Mouse (Mus musculus) CH12.LX (cell line): ENCODE results near the gene Mt1. TPM values are rescaled to one million over a fixed set of nuclear protein-coding genes. Genes with fewer than 3 reads are reported as not detected.

Source experiments
- DNase-seq: peaks from one replicate; pipeline ENCODE4 v3.0.0-alpha.2; 2013; ENCODE audit errors: extremely low read depth
- H3K27ac ChIP-seq: 2 replicates; pipeline ENCODE4 v1.5.1; 2012; ENCODE audit warnings: low read depth, mild to moderate bottlenecking, control low read depth, moderate library complexity; ENCODE audit not compliant: insufficient read depth
- H3K27me3 ChIP-seq: replicated peaks from 2 replicates; pipeline ENCODE3; 2012; ENCODE audit warnings: inconsistent platforms
- H3K36me3 ChIP-seq, 2 experiments: replicated peaks in 1 of 2; 2 replicates each; pipeline versions ENCODE3 to v1.6.1; 2012; ENCODE audit warnings: inconsistent platforms in 1 of 2, low read length in 1 of 2, mild to moderate bottlenecking in 1 of 2, mixed read lengths in 1 of 2, moderate library complexity in 1 of 2; ENCODE audit not compliant: control insufficient read depth in 1 of 2, insufficient read depth in 1 of 2
- H3K4me1 ChIP-seq, 2 experiments: 2 replicates each; pipeline ENCODE4 v1.6.1; 2012; ENCODE audit warnings: inconsistent platforms in 1 of 2, moderate library complexity in 1 of 2; ENCODE audit not compliant: insufficient read depth in 2 of 2, control insufficient read depth in 1 of 2
- H3K4me2 ChIP-seq: 2 replicates; pipeline ENCODE4 v1.6.1; 2012; ENCODE audit warnings: low read depth, mild to moderate bottlenecking, control low read depth; ENCODE audit not compliant: poor library complexity, insufficient read depth, severe bottlenecking
- H3K4me3 ChIP-seq, 3 experiments: fragments of 150-350 bp in 1 of 3; sonication (generic) in 1 of 3; replicated peaks in 1 of 3; 2 replicates each; pipeline versions ENCODE3 to v1.5.1; 2011 to 2012; ENCODE audit warnings: low read depth in 2 of 3, low read length in 2 of 3, mild to moderate bottlenecking in 2 of 3, moderate library complexity in 2 of 3, control low read depth in 1 of 3, improper control_type of control experiment in 1 of 3, inconsistent platforms in 1 of 3, mixed read lengths in 1 of 3; ENCODE audit not compliant: poor library complexity in 1 of 3
- H3K79me2 ChIP-seq: replicated peaks from 2 replicates; pipeline ENCODE4 v1.6.1; 2012; ENCODE audit warnings: mild to moderate bottlenecking, moderate library complexity; ENCODE audit not compliant: control insufficient read depth, poor library complexity, insufficient read depth, severe bottlenecking; ENCODE audit errors: extremely low read depth
- H3K9ac ChIP-seq: 2 replicates; pipeline ENCODE4 v1.6.1; 2012; ENCODE audit warnings: low read depth, mild to moderate bottlenecking, control low read depth, moderate library complexity; ENCODE audit not compliant: insufficient read depth
- H3K9me3 ChIP-seq: replicated peaks from 2 replicates; pipeline ENCODE3; 2012; ENCODE audit warnings: low read length, inconsistent platforms, mixed read lengths
- BHLHE40 ChIP-seq: IDR thresholded peaks from 2 replicates; pipeline ENCODE4 v1.6.1; 2011; ENCODE audit warnings: mild to moderate bottlenecking, low read depth, low read length, improper control_type of control experiment
- CHD2 ChIP-seq: IDR thresholded peaks from 2 replicates; pipeline ENCODE4 v1.6.1; 2011; ENCODE audit warnings: low read length, improper control_type of control experiment
- CTCF ChIP-seq, 2 experiments: IDR thresholded peaks in 1 of 2; conservative IDR thresholded peaks in 1 of 2; 2 replicates each; pipeline ENCODE4 v1.5.1; 2011 to 2012; ENCODE audit warnings: low read depth in 2 of 2, low read length in 2 of 2, improper control_type of control experiment in 1 of 2, inconsistent platforms in 1 of 2, mild to moderate bottlenecking in 1 of 2, moderate library complexity in 1 of 2
- E2F4 ChIP-seq: IDR thresholded peaks from 2 replicates; pipeline ENCODE4 v1.6.1; 2011; ENCODE audit warnings: low read depth, low read length, improper control_type of control experiment; ENCODE audit not compliant: insufficient replicate concordance
- EP300 ChIP-seq: IDR thresholded peaks from 2 replicates; pipeline ENCODE4 v1.6.1; 2011; ENCODE audit warnings: low read length, improper control_type of control experiment
- GABPA ChIP-seq: IDR thresholded peaks from 2 replicates; pipeline ENCODE4 v1.6.1; 2012; ENCODE audit warnings: low read depth, low read length, improper control_type of control experiment, inconsistent platforms; ENCODE audit not compliant: insufficient replicate concordance
- IRF4 ChIP-seq: IDR thresholded peaks from 2 replicates; pipeline ENCODE4 v1.6.1; 2014; ENCODE audit warnings: low read depth, mild to moderate bottlenecking, inconsistent platforms, low read length, improper control_type of control experiment
- JUN ChIP-seq: IDR thresholded peaks from 2 replicates; pipeline ENCODE4 v1.6.1; 2011; ENCODE audit warnings: low read depth, mild to moderate bottlenecking, low read length, improper control_type of control experiment, moderate library complexity; ENCODE audit not compliant: insufficient read depth
- JUND ChIP-seq: conservative IDR thresholded peaks from 2 replicates; pipeline ENCODE4 v1.6.1; 2011; ENCODE audit warnings: low read depth, low read length, improper control_type of control experiment
- MAFK ChIP-seq: IDR thresholded peaks from 2 replicates; pipeline ENCODE4 v1.6.1; 2011; ENCODE audit warnings: low read length, improper control_type of control experiment; ENCODE audit not compliant: insufficient replicate concordance
- MAX ChIP-seq: IDR thresholded peaks from 2 replicates; pipeline ENCODE4 v1.6.1; 2011; ENCODE audit warnings: low read length, improper control_type of control experiment
- NELFE ChIP-seq: IDR thresholded peaks from 2 replicates; pipeline ENCODE4 v1.6.1; 2011; ENCODE audit warnings: low read depth, low read length, improper control_type of control experiment
- NRF1 ChIP-seq: IDR thresholded peaks from 2 replicates; pipeline ENCODE4 v1.6.1; 2014; ENCODE audit warnings: low read depth, mild to moderate bottlenecking, inconsistent platforms, low read length, improper control_type of control experiment, moderate library complexity
- RAD21 ChIP-seq: IDR thresholded peaks from 2 replicates; pipeline ENCODE4 v1.6.1; 2011; ENCODE audit warnings: low read depth, mild to moderate bottlenecking, low read length, improper control_type of control experiment, moderate library complexity
- RCOR1 ChIP-seq: conservative IDR thresholded peaks from 2 replicates; pipeline ENCODE4 v1.6.1; 2012; ENCODE audit warnings: low read depth, mild to moderate bottlenecking, inconsistent platforms, low read length, improper control_type of control experiment
- SIN3A ChIP-seq: IDR thresholded peaks from 2 replicates; pipeline ENCODE4 v1.6.1; 2012; ENCODE audit warnings: low read length, improper control_type of control experiment, inconsistent platforms
- TBP ChIP-seq: conservative IDR thresholded peaks from 2 replicates; pipeline ENCODE4 v1.6.1; 2011; ENCODE audit warnings: low read depth, low read length, improper control_type of control experiment
- USF1 ChIP-seq: IDR thresholded peaks from 2 replicates; pipeline ENCODE4 v1.6.1; 2014; ENCODE audit warnings: low read depth, mild to moderate bottlenecking, inconsistent platforms, low read length, improper control_type of control experiment
- USF2 ChIP-seq: conservative IDR thresholded peaks from 2 replicates; pipeline ENCODE4 v1.6.1; 2011; ENCODE audit warnings: low read depth, low read length, improper control_type of control experiment
- ZKSCAN1 ChIP-seq: IDR thresholded peaks from 2 replicates; pipeline ENCODE4 v1.6.1; 2012; ENCODE audit warnings: low read depth, inconsistent platforms, low read length, improper control_type of control experiment, borderline replicate concordance
- ZMIZ1 ChIP-seq: IDR thresholded peaks from 2 replicates; pipeline ENCODE4 v1.6.1; 2012; ENCODE audit warnings: low read depth, mild to moderate bottlenecking, inconsistent platforms, low read length, improper control_type of control experiment
- dilution Hi-C: fragments of 300-500 bp; cut with MboI; formaldehyde crosslinking; loops from 2 replicates; pipeline ENCODE4 v1.14.3; 2020; ENCODE audit warnings: low sequenced_read_pairs; ENCODE audit not compliant: extremely low pct_unique_long_range_greater_than_20kb, extremely low pct_ligation_motif_present
- in situ Hi-C: fragments of 300-500 bp; cut with MboI; formaldehyde crosslinking; loops from 3 replicates; pipeline ENCODE4 v1.14.3; 2019; ENCODE audit warnings: low sequenced_read_pairs, low pct_ligation_motif_present, low pct_unique_long_range_greater_than_20kb, mixed read lengths
- polyA plus RNA-seq: library from polyadenylated mRNA; unstranded; fragments of >175 nt; gene quantifications from 2 replicates; pipeline ENCODE4 v1.2.1, GENCODE M21; 2012; ENCODE audit warnings: low read depth; ENCODE audit not compliant: insufficient read length
- total RNA-seq, 2 experiments: library from RNA; depleted of rRNA; stranded (reverse); fragments of 300-350 nt in 1 of 2; fragments of >200 nt in 1 of 2; gene quantifications; 2 replicates each; pipeline ENCODE4 v1.2.3; 2012 to 2014

The Mt1 gene
- total and polyA plus RNA-seq, 3 experiments: 19.9 to 239 (median 62.7) TPM

DNA sequence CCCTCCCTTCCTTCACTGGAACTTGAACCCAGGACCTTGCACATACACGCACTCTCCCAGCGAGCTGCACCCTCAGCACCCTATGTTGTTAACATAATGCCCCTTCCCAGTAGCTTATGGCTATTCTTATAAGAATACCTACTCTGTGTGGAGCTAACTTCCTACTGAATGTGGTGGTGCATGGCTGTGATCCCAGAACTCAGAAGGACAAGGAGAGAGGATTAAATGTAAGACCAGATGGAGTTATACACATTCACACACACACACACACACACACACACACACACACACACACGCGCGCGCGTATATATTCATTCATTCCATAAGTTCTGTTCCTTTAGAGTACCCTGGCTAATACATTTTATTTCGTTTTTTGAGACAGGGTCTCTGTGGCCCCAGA is 27.4 kb downstream of the Mt1 start:
- in situ Hi-C loops (no loop called here), dilution Hi-C loops (no loop called here)
- Histone ChIP-seq H3K9ac (no peak overlapping the region), H3K4me1 (no peaks in the 10 kb centered on the region), H3K27me3 (peaks cover 13% of the 10 kb centered on the region), H3K9me3 (no peaks in the 10 kb centered on the region), H3K4me3 (no peak overlapping the region), H3K27ac (no peak overlapping the region), H3K79me2 (no peaks in the 10 kb centered on the region), H3K4me2 (no peak overlapping the region), H3K36me3 (no peaks in the 10 kb centered on the region)
- no peak for TF ChIP-seq E2F4
- no peak for TF ChIP-seq MAFK
- TF ChIP-seq NELFE: no peak
- TF ChIP-seq TBP: no peak
- TF ChIP-seq GABPA: no peak
- no peak for TF ChIP-seq RAD21
- no peak for TF ChIP-seq CTCF (conservative IDR thresholded peaks at IDR 0.05 in 1 of 2, IDR thresholded peaks at IDR 0.05 in 1 of 2; ENCODE audit: low read depth in 2 of 2, low read length in 2 of 2)
- TF ChIP-seq USF2: no peak
- no peak for TF ChIP-seq BHLHE40
- no peak for TF ChIP-seq CHD2
- no peak for TF ChIP-seq ZKSCAN1
- no peak for TF ChIP-seq JUN
- no peak for TF ChIP-seq SIN3A
- TF ChIP-seq USF1: no peak
- TF ChIP-seq ZMIZ1: no peak
- TF ChIP-seq EP300: no peak
- TF ChIP-seq MAX: no peak
- TF ChIP-seq RCOR1: no peak
- no peak for DNase-seq

DNA sequence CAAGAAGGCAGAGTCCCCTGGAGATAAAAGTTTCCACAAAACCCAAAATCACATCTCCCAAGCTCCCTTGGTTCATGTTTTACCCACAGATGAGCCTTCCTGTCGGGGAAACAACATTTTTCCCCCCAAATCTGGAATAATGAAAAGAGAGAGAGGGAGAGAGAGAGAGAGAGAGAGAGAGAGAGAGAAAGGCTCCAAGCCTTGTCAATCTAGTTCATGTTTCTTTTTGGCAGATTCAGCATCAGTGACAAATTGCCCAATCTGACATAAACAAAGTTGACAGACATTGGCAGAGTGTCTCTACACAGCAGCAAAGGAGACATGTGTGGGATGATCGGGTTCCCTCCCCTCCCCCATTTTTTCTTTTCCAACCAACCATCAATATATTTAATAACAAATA is 28.6 kb downstream of the Mt1 start:
- TF ChIP-seq JUND (no peak), NRF1 (no peak), E2F4 (no peak), USF2 (no peak), ZMIZ1 (no peak), IRF4 (no peak), MAX (no peak)
- TF ChIP-seq, all 38 proteins: peak for 0
- no peak for DNase-seq
- in situ Hi-C loops: no loop called here
- H3K27me3 ChIP-seq: peaks cover 7% of the 10 kb centered on the region
- no peaks in the 10 kb centered on the region for H3K9me3 ChIP-seq
- no peaks in the 10 kb centered on the region for H3K79me2 ChIP-seq
- peak overlapping the region; percentile 54; the same call in 1 of the 2 replicates for H3K9ac ChIP-seq
- no peaks in the 10 kb centered on the region for H3K4me1 ChIP-seq
- H3K27ac ChIP-seq: no peak overlapping the region
- H3K4me3 ChIP-seq: no peak overlapping the region
- H3K4me2 ChIP-seq: 0 out of 2 replicates have a peak overlapping the region, but pooled peaks have one; percentile 37
- H3K36me3 ChIP-seq: no peaks in the 10 kb centered on the region
- dilution Hi-C loops: no loop called here
